Mouse (Mus musculus): Measurements from ENCODE around the gene Psg25.
"Not testable (repeated sequence)": the region's sequence is repeated elsewhere in the genome, so short reads cannot be mapped to it uniquely, and the experiment has no call there.

GRCm38 (mm10) chr7:18512417-18512816 is 19.7 kb downstream of the Psg25 start:
- not testable (repeated sequence) for TF ChIP-seq CTCF (IDR thresholded peaks at IDR 0.05; ENCODE audit: control insufficient read depth, insufficient read depth, insufficient read length); USF1 (IDR thresholded peaks at IDR 0.05; ENCODE audit: low read depth); MYOD1 (IDR thresholded peaks at IDR 0.05; ENCODE audit: control insufficient read depth, insufficient read length, low read depth); CEBPB (IDR thresholded peaks at IDR 0.05; ENCODE audit: low read depth); MYOG (IDR thresholded peaks at IDR 0.05; ENCODE audit: control insufficient read depth, extremely low read depth, insufficient read length); MAX (IDR thresholded peaks at IDR 0.05); FOSL1 (IDR thresholded peaks at IDR 0.05; ENCODE audit: insufficient read depth, low read length, poor library complexity, severe bottlenecking)

Measured in C2C12 (cell line).